ENCODE assay signal across 8 mouse cellular contexts in the genomic region with DNA sequence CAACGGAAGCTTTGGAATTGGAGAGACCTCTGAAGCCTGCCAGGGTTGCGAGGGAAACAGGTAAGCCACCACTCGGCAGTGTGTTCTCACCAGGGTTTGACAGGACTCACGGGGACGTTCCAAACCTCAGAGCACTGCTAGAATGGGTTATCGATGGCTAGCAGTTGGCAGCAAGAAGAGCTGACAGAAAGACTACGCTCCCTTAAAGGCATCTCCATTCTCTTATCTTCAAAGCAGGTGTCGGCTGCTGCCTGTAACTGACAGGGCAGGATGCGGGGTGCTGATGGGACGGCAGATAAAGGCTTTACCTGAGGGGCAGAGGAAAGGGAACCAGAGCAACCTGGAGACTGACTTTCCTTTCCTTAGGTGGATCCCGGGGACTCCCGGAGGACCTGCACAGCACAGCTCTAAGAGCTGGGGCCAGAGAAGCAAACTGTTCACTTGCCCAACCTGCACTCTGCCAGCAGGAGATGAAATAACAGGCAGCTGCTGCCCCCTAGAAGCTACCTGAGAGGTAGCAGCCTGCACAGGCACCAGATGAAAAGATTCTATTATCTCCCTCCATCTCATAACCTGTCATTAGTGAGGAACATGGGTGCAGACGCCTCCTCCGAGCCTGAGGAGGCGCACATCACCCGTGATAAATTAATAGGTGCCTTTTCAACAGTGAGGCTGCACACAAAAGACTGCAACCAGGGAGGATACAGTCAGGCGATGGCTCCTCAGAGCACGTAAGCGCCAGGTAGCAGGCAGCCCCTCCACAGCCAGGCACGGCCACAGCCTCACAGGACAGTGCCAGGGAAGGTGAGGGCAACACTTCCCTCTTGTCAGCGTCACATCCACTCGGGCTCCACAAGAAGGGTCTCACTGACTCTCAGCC. TPM values are rescaled to one million over a fixed set of nuclear protein-coding genes. Genes with fewer than 3 reads are reported as not detected.
DNase-seq lines count a peak whose midpoint lies in the region; ATAC-seq and TF ChIP-seq lines count a peak whose summit lies in the region.

No protein-coding gene starts in this region.

- H3K9ac ChIP-seq in hindbrain, embryonic 16.5 days (ENCODE audit: low read depth, low read length), result no peak overlapping the region

- H3K27me3 ChIP-seq in hindbrain, embryonic 16.5 days (replicated peaks; ENCODE audit: control insufficient read depth, insufficient read depth, low read length), result no peaks in the 10 kb centered on the region
- H3K27me3 ChIP-seq in small intestine, adult 2 months (ENCODE audit: control insufficient read depth, insufficient read depth, low read length), result no peaks in the 10 kb centered on the region

- H3K4me3 ChIP-seq in layer of hippocampus, adult 2 months, result no peak overlapping the region
- H3K4me3 ChIP-seq in hindbrain, embryonic 16.5 days (ENCODE audit: low read length), result no peak overlapping the region
- no peak overlapping the region for H3K4me3 ChIP-seq in small intestine, adult 2 months (ENCODE audit: low read depth, low read length)

- no peak overlapping the region for H3K4me2 ChIP-seq in hindbrain, embryonic 16.5 days (ENCODE audit: low read length)

- DNase-seq in layer of hippocampus, adult 2 months (ENCODE audit: low spot score in 2 of 2), result no peak
- no peak for DNase-seq in layer of hippocampus, postnatal 14 days (ENCODE audit: low spot score in 2 of 2)
- peak; percentile 70 for DNase-seq in brain, adult 2 months (ENCODE audit: low read depth, low spot score)
- DNase-seq in frontal cortex, postnatal 10 days (ENCODE audit: low spot score in 2 of 2), result no peak
- no peak for DNase-seq in spleen, adult 12 weeks (ENCODE audit: low spot score)
- DNase-seq in urinary bladder, postnatal 36 days (ENCODE audit: low spot score in 2 of 2), result no peak

- TF ChIP-seq CTCF in layer of hippocampus, adult 2 months (conservative IDR thresholded peaks at IDR 0.05), result peak; percentile 70
- peak; percentile 42; the same call in 1 of the 2 replicates for TF ChIP-seq CTCF in small intestine, adult 2 months (IDR thresholded peaks at IDR 0.05; ENCODE audit: extremely low read depth, insufficient read length, insufficient replicate concordance, low read depth, low read length)

- H3K9me3 ChIP-seq in hindbrain, embryonic 16.5 days (ENCODE audit: control insufficient read depth, low read length), result no peaks in the 10 kb centered on the region

- WGBS in hindbrain, embryonic 16.5 days, result 76% methylated on average over 22 of the region's 22 CpGs
- WGBS in small intestine, adult 2 months, result 81% methylated on average over 22 of the region's 22 CpGs

- peaks cover 4% of the 10 kb centered on the region for H3K4me1 ChIP-seq in hindbrain, embryonic 16.5 days (ENCODE audit: control insufficient read depth, insufficient read depth, low read depth, low read length)
- peaks cover 12% of the 10 kb centered on the region for H3K4me1 ChIP-seq in small intestine, adult 2 months (ENCODE audit: control insufficient read depth, insufficient read depth, insufficient read length, low read length)

- TF ChIP-seq POLR2A in small intestine, adult 2 months (IDR thresholded peaks at IDR 0.05; ENCODE audit: low read depth, low read length), result no peak

- H3K27ac ChIP-seq in layer of hippocampus, adult 2 months, result no peak overlapping the region
- no peak overlapping the region for H3K27ac ChIP-seq in hindbrain, embryonic 16.5 days (ENCODE audit: low read depth, low read length)
- H3K27ac ChIP-seq in small intestine, adult 2 months (ENCODE audit: insufficient read depth, low read depth, low read length), result no peak overlapping the region

- peak; percentile 77 for ATAC-seq in hindbrain, embryonic 16.5 days

- peaks cover under 1% of the 10 kb centered on the region; the same call in 1 of the 2 replicates for H3K36me3 ChIP-seq in hindbrain, embryonic 16.5 days (ENCODE audit: control insufficient read depth, insufficient read depth, low read length)
- H3K36me3 ChIP-seq in small intestine, adult 2 months (ENCODE audit: control insufficient read depth, insufficient read depth, low read length), result peaks cover 11% of the 10 kb centered on the region

RNA-seq across cellular contexts. Expression of a gene that starts 32.8 kb away (rescaled TPM):
- 10 to 100 TPM; 47.8 to 48.5 TPM for total RNA-seq in layer of hippocampus, adult 2 months (2021)
- total RNA-seq in layer of hippocampus, postnatal 14 days (2021), result 10 to 100 TPM; 35.8 to 37.7 TPM
- polyA plus RNA-seq in hindbrain, embryonic 16.5 days (2015; fragmentation: Nextera tagmentation; extraction: Ambion mirVana), result 62.4 and 63.9 TPM in 2 replicates
- 23.1 and 49.4 TPM in 2 replicates for polyA plus RNA-seq in small intestine, adult 2 months (2012; rRNA removed)

RNA-seq across cellular contexts. Expression of a gene that starts 37.0 kb away (rescaled TPM):
- total RNA-seq in layer of hippocampus, adult 2 months (2021), result 10 to 100 TPM; 47.8 to 54.2 TPM
- 10 to 100 TPM; 46.5 to 50.6 TPM for total RNA-seq in layer of hippocampus, postnatal 14 days (2021)
- 24.6 and 25.6 TPM in 2 replicates for polyA plus RNA-seq in hindbrain, embryonic 16.5 days (2015; fragmentation: Nextera tagmentation; extraction: Ambion mirVana)
- 7.8 and 13.7 TPM in 2 replicates for polyA plus RNA-seq in small intestine, adult 2 months (2012; rRNA removed)

RNA-seq across cellular contexts. Expression of a gene that starts 59.7 kb away (rescaled TPM):
- total RNA-seq in layer of hippocampus, adult 2 months (2021), result 10 to 100 TPM; 11.0 to 14.7 TPM
- total RNA-seq in layer of hippocampus, postnatal 14 days (2021), result 10 to 100 TPM; 11.3 to 13.9 TPM
- polyA plus RNA-seq in hindbrain, embryonic 16.5 days (2015; fragmentation: Nextera tagmentation; extraction: Ambion mirVana), result 0.41 and 0.64 TPM in 2 replicates
- not detected in 2 replicates for polyA plus RNA-seq in small intestine, adult 2 months (2012; rRNA removed)
